Mouse (Mus musculus) lung, adult 2 months (tissue): ENCODE measurements around the gene Ap2m1.

ENCODE experiments used
- CTCF ChIP-seq: fragments of 200-500 bp; IDR thresholded peaks from 2 replicates; pipeline ENCODE4 v1.5.1; 2011; ENCODE audit warnings: mild to moderate bottlenecking, low read length, control low read depth; ENCODE audit not compliant: insufficient read depth
- POLR2A ChIP-seq: fragments of 200-500 bp; IDR thresholded peaks from 2 replicates; pipeline ENCODE4 v1.6.1; 2011; ENCODE audit warnings: low read depth, mild to moderate bottlenecking, control low read depth, low read length, borderline replicate concordance; ENCODE audit errors: extremely low read depth

DNA sequence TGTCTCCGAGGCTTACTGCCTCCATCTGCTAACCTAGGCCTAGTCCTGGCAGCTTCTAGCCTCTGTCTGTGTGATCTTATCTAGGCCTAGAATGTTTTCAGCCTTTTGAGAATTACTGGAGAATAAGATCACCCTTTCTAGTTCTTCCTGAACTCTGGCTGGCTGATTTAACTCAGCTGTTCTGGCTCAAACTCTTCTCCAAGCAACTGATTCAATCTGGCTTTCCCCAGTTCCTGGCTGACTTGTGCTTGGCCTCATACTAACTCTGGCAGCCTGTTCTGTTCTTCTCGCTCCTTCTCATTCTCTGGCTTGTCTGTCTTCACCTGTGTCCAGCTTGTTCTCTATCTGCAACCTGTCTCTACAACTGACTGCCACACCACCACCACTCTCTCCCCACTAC lies 44.0 kb upstream of the Ap2m1 start:
- TF ChIP-seq CTCF, result no peak
- TF ChIP-seq POLR2A, result no peak
